Mouse (Mus musculus) cerebellum, adult 11 months (tissue): ENCODE data around the gene Ntpcr.

Experiments used
- DNase-seq: peaks from one replicate; pipeline ENCODE4 v3.0.0; 2022

Ntpcr gene

DNA sequence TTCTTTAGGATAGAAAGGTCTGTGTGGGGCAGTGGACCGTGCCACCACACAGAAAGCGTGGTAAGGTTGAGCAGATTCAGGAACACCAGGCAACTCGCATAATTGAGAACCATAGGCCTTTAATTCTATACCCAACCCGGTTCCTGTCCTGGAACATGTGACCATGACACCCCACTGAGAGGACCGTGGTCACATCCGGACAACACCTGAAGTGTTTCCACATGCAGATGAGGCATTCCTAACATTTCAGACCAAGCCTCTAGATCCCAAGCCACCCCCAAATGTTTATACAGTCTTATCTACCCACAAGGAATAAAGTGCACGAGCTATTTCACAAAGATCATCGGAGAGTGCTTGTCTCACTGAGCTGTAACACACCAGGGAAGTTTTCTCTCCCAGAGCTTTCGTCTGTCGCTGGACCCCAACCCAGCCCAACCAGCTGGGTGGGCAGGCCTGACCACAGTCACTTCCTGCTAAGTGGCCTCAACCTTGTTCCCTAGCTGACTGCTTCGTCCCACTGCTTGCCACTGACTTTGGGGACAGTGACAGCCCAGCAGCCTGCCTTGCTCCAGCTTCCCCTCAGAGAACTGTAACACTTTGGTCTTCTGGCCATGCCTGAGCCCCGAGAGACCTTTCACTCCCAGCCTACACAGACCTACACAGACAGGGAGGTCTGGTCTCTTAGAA lies 47.9 kb downstream of the Ntpcr start:
- DNase-seq: no peak

DNA sequence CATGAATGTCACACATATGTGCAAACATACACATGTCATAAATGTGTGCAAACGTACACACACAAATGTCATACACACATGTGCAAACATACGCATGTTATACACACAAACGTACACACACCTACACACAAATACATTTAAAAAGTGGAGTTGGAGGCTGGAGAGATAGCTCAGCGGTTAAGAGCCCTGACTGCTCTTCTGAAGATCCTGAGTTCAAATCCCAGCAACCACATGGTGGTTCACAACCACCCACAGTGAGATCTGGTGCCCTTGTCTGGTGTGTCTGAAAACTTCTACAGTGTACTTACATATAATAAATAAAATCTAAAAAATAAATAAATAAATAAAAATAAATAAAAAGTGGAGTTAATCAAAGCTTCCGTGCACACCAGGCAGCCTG lies 49.2 kb downstream of the Ntpcr start:
- DNase-seq: no peak

DNA sequence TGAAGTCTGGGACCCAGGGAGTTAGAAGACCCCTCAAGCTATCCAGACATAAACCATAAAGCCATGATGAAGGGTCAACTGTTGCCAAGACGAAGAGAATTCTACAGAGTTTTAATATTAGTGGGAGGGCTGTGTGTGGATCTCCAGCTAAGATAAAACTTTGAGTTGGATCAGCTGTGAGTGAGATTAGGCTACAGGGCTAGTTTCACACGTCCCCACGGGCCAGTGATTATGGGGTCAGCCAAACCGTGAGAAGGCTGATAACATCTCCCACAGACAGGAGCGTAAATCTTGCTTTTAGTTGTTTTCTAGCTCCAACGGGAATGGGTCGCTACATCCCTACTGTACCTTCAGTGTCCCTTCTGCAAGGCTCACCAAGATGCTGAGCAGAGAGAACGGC lies 49.9 kb downstream of the Ntpcr start:
- no peak for DNase-seq

DNA sequence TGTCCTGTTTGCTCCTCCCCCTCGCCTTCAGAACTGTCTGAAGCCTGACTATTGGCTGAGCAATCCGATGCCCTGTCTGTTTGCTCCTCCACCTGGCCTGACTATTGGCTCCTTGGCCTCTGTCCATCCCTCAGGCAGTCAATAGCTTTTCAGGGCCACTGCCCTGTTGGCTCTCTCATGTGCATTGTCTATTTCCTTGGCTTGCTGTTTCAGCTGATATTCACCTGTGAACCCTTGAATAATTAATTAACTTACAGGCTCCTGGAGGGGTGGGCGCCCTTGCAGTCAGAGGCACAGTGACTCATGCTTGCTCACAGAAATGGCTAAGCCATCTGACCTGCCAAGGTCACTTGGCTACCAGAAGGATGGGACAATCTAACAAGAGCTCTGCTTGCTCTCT lies 52.4 kb downstream of the Ntpcr start:
- no peak for DNase-seq

DNA sequence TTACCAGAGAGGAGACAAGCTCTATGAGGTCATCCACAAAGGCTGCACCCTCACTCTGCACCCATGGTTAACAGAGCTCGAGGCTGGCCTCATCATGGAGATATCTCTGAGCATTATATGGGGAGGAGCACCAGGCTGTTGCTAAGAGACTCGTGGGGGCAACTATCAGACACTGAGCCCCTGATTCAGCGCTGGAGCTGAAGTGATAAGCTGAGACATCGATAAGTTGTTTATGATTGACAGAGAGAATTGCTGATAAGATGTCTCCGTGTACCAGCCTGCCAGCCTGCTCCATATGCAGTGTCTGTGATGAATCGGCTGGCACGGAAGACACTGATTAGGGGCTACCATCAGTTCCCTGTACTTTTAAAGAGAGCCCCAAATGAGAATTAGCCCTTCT lies 57.1 kb downstream of the Ntpcr start:
- no peak for DNase-seq

DNA sequence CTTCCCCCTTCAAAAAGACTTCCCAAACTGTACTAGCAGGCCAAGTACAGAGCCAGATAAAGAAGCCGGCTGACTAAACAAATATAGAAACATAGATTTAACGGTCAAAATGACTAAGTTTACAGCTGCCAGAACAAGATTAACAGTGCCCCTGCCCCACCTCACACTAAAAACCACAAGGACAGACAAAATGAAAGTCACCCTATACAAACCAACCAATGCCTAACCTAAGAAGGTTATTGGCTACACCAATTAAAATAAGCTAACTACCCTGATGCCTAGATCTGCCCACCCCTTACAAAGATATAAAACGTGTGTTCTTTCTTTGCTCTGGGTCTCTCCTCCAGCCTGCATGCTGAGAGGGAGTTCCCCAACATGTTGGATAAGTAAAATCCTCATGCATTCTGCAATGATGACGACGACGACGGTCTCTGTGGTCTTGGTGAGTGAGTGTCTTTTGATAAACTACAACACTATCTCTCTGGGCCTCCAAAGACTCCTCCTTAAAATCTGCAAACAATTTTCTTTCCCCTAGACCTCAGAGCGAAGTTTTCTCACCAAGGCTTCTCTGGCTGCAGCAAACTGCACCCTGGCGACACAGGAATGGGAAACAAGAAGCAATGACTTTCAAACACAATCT lies 63.2 kb downstream of the Ntpcr start:
- DNase-seq: no peak

DNA sequence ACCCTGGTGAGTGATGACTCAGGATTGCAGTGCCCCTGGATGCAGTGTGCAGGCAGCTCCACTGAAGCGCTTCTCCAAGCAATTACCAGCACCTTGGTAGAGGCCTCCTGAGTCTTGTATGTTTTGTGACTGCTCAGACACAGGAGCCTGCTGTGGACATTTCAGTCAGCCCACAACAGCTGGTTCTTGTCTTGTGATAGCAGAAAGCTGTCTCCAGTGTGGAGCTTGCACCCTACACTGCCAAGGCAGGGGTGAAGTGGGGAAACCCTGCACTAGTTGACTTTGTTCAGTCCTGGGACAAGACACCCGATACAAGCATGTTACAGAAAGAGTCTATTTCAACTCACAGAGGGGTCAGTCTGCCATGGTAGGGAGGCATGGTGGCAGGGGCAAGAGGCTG lies 65.6 kb downstream of the Ntpcr start:
- DNase-seq: no peak

DNA sequence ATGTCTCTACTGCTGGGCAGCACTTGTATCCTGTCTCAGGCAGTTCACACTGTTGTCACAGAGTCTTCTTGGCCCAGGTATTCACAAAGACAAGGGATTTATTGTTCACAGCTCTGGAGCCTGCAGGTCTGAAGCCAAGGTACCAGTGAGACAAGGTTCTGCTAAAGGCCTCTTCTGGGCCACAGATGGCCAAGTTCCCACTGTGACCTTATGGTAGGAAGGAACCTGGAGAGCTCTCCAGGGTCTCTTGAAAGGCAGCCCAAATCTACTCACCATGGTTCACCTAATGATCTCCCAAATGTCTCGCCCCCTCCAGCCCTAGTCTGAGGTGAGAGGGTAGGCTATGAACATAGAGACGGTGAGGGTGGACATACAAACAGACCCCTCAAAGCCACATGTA lies 67.2 kb downstream of the Ntpcr start:
- peak; percentile 45 for DNase-seq
